Mouse (Mus musculus) left cerebral cortex, postnatal 4 days (tissue): ENCODE results near the gene Ryr1. TPM values are rescaled to one million over a fixed set of nuclear protein-coding genes. Genes with fewer than 3 reads are reported as not detected.
"Not testable (repeated sequence)": the region's sequence is repeated elsewhere in the genome, so short reads cannot be mapped to it uniquely, and the experiment has no call there.

Experiments used
- DNase-seq: peaks from one replicate; pipeline ENCODE4 v3.0.0-alpha.2; 2022
- intact Hi-C: fragments of 180-260 bp; cut with DNase I; formaldehyde crosslinking; loops from one replicate; pipeline ENCODE4 v1.15.1; 2025
- total RNA-seq, 2 experiments: library from RNA; stranded (reverse); gene quantifications; 2 replicates each; pipeline ENCODE4 v1.2.3; 2021

Ryr1 gene
- total RNA-seq, 2 experiments from 2014 or later = 10.6 to 13.7 TPM

- intact Hi-C loops = no loop called here
- DNase-seq = no peak
Measured at GRCm38 (mm10) chr7:29088817-29089216, 36.2 kb downstream of the Ryr1 start.

GRCm38 (mm10) chr7:29086902-29087301, 38.1 kb downstream of the Ryr1 start:
- DNase-seq = no peak
- intact Hi-C loops = no loop called here

DNA sequence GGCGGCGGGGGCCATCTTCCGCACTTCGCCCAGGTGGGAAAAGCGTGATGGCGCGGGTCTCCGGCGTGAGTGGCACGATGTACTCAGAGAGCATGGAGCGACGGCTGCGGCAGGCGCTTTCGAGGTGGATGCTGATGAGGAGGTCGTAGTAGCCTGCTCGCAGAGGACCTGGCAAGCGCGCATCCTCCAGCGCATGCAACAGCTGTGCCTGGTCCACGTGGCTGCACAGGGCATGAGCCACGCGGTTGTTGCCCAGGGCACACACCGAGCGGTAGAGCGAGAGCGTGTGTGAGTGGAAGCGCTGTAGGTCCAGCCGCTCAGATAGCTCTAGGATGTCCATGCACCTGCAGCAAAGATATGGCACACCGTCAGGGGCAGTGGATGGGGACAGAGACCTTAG, 39.0 kb downstream of the Ryr1 start:
- intact Hi-C loops = no loop called here
- DNase-seq = no peak

- intact Hi-C loops = no loop called here
- no peak for DNase-seq
Measured at GRCm38 (mm10) chr7:29084411-29084810, 40.6 kb downstream of the Ryr1 start.

DNA sequence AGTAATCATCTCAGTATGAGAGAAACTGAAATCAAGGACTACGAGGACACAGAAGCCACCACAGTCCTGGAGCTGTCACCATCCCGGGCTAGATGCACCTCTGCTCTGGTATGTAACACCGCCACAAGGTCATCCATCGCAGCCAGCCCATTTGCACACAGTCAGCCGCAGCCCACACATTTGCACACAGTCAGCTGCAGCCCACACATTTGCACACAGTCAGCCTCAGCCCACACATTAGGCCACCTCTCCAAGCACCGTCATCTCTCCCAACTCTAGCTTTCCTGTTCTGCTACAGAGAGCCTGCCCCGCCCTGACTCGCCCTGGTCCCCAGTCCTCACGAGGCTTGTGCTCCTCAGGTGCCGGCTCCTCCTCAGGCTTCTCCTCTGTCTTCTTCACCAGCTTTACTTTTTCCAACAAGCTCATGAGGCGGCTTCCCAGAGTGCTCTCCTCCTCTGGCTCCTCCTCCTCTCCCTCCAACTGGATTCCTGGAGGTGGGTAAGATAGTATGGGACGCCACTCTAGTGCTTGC, 45.5 kb downstream of the Ryr1 start:
- no peak for DNase-seq
- intact Hi-C loops = no loop called here

GRCm38 (mm10) chr7:29076977-29077376, 48.0 kb downstream of the Ryr1 start:
- intact Hi-C loops = no loop called here
- DNase-seq = no peak

GRCm38 (mm10) chr7:29075208-29075607, 49.8 kb downstream of the Ryr1 start:
- DNase-seq = no peak
- intact Hi-C loops = no loop called here

GRCm38 (mm10) chr7:29072689-29073088, 52.3 kb downstream of the Ryr1 start:
- intact Hi-C loops = no loop called here
- DNase-seq = peak; percentile 78

DNA sequence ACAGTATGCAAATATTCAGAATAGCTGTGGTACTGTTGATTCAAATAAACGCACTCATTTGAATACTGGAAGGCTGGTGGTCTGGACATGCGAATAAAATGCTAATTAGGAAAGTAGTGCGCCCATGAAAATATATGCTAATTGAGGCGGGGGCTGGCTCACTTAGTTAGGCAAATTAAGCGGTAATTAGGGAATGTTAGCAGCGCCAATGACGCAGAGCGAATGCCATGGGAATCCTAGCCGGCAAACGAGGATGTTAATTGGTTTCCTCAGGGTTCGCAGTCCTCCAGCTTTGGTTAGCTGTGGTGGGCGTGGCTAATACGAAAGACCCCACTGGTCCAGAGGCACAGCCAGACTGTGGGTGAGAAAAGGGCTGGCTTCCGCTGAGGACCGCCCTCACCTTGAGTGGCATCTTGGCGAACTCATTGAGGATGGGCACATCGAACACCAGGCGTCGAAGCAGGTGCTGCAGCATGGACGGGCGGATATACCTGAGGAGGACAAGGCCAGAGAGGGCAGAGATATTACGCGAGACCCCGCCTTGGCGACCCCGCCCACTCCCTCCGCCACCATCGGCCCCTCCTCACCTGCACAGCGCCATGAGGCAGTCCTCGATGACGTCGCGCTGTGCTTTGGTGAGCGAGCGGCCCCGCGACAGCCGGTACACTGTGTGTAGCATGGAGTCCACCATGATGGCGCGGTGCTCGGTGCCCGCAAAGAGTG, 53.6 kb downstream of the Ryr1 start:
- DNase-seq = peak; percentile 68

GRCm38 (mm10) chr7:29070364-29071168, 54.4 kb downstream of the Ryr1 start:
- peak; percentile 64 for DNase-seq
- intact Hi-C loops = no loop called here

More for the DNA sequence above, 53.6 kb downstream of the Ryr1 start:
- intact Hi-C loops = no loop called here

DNA sequence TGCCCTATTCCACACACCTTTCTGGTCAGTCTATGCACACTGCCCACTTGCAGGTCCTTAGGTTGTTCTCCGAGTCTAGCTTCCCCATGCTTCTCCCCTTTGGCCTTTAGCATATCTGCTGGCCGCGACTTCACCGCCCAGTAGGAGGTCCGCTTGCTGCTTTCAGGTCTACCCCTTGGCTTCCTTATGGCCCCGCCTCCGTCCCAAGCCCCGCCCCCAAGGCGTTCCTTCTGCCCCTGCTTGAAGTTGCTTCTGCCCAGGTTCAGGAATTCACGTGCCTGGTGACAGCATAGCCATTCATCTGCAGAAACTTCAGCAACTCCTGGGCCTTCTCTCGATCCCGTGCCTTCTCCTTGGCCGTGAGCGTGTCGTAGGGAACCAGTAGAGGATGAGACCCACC, 57.2 kb downstream of the Ryr1 start:
- intact Hi-C loops = loop anchor here (10.0 kb wide), 1 partner anchor 97 kb away; no protein-coding TSS in a partner anchor
- no peak for DNase-seq

GRCm38 (mm10) chr7:29063476-29063875, 61.5 kb downstream of the Ryr1 start:
- not testable (repeated sequence) for DNase-seq

GRCm38 (mm10) chr7:29061522-29062037, 63.4 kb downstream of the Ryr1 start:
- intact Hi-C loops = loop anchor here (10.0 kb wide), 1 partner anchor 103 kb away; no protein-coding TSS in a partner anchor
- peak; percentile 58 for DNase-seq

More at GRCm38 (mm10) chr7:29063476-29063875, 61.5 kb downstream of the Ryr1 start:
- intact Hi-C loops = loop anchor here (10.0 kb wide), 1 partner anchor 101 kb away; no protein-coding TSS in a partner anchor

DNA sequence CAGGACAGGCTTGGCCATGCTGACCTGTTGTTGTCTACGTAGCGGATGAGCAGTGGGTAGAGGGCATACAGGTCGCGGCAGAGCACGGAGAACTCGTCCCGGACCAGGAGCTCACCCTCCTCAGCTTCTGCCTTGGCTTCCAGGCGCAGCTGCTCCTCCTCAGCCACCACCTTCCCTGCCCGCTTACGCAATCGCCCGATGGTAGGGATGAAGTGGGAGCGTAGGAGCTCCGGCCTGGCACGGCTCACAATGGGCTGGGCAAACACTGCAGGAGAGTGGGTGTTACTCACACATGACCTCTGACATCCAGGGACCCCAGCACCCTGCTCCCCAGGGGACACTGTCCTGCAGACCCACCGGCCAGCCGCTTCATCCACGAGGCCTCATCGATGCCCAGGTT, 65.5 kb downstream of the Ryr1 start:
- no peak for DNase-seq
- intact Hi-C loops = no loop called here

- no peak for DNase-seq
- intact Hi-C loops = loop anchor here (5.0 kb wide), 2 partner anchors 234 to 469 kb away; partner anchors contain the start of gene Ppp1r14a
Measured at GRCm38 (mm10) chr7:29052821-29053220, 72.2 kb downstream of the Ryr1 start.

DNA sequence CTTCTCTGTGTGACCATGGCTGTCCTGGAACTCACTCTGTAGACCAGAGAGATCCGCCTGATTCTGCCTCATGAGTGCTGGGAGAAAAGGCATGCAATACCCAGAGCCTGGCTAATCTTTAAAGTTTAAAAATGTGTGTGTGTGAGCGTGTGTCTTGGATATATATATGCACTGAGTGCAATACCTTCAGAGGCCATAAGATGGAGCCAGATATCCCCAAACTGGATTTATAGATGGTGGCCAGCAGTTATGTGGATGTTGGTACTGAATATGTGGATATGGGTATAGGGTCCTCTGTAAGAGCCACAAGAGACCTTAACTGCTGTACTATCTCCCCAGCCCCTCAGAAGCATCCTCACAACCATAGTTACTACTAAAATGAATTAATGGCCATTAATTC, 74.2 kb downstream of the Ryr1 start:
- intact Hi-C loops = loop anchor here (5.0 kb wide), 2 partner anchors 237 to 472 kb away; partner anchors contain the start of gene Ppp1r14a

DNA sequence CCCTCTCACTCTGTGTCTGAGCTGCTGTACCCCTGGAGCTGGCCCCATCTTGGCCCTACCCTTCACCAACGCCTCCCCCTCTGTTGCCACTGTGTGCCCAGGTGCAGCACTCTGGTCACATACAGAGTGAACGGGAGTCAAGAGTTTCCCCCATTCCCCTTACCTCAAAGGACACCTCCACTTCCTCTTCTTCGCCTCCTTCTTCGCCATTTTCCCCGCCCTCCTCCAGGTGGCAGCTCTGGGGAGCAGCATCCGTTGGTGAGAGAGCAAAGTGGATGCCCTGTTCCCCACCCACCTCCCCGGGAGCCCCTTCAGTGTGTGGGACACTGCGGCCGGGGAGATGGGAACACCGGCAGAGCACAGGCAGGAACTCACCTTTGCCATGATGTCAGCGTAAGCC, 76.4 kb downstream of the Ryr1 start:
- DNase-seq = no peak

More for the DNA sequence above, 74.2 kb downstream of the Ryr1 start:
- DNase-seq = peak; percentile 42

DNA sequence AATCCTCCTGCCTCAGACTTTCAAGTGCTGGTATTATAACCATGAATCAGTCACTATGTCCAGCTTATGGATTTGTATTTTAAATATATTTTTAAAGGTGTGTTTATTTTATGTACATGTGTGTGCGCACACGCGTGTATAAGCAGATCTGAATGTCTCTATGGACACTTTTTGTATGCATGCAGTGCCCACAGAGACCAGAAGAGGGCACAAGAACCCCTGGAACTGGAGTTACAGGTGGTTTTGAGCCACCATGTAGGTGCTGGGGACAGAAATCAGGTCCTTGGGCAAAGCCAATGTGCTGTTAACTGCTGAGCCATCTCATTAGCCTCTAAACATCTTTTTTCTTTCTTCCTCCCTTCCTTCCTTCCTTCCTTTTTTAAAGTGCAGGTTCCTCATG, 76.9 kb downstream of the Ryr1 start:
- no peak for DNase-seq
- intact Hi-C loops = no loop called here

More for the DNA sequence above, 76.4 kb downstream of the Ryr1 start:
- intact Hi-C loops = no loop called here

DNA sequence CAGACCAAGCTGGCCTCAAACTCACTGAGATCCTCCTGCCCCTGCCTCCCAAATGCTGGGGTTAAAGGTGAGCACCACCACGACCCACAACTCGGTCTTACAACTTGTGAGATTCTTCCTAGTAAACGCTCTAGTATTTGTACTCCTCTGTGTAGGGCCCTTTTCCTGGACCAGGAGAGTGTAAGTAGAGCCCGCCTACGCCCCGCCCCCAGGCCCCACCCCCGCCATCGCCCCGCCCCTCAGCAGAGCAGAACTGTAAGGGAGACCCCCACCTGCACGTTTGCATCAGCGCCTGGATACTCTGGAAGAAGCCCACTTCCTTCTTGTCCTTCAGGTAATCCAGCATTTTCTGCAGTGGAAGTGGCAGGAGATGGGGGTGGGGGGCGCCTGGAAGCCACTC, 78.4 kb downstream of the Ryr1 start:
- no peak for DNase-seq
- intact Hi-C loops = no loop called here

GRCm38 (mm10) chr7:29044302-29044701, 80.7 kb downstream of the Ryr1 start:
- intact Hi-C loops = no loop called here

DNA sequence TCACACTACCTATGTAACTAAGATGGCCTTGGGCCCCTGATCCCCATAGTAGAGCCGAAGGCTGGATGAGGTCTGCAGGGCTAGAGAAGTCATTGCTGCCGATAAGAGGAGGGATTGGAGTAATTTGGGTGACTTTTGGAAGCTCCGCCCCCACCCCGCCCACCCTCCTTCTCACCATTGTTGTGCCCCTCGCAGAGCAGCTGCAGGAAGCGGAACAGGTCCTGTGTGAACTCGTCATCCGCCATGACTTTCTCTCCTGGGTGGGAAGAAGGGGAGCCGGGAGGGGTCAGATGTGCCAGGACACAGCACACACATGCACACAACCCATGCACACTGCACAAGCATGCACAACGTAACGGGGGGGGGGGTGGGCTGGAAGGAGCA, 81.3 kb downstream of the Ryr1 start:
- DNase-seq = no peak
- intact Hi-C loops = no loop called here

More at GRCm38 (mm10) chr7:29044302-29044701, 80.7 kb downstream of the Ryr1 start:
- no peak for DNase-seq
